Mouse (Mus musculus) hindbrain, embryonic 11.5 days (tissue): Measurements from ENCODE around the gene Retreg1. TPM values are rescaled to one million over a fixed set of nuclear protein-coding genes. Genes with fewer than 3 reads are reported as not detected.
"Not testable (repeated sequence)": the region's sequence is repeated elsewhere in the genome, so short reads cannot be mapped to it uniquely, and the experiment has no call there.

ENCODE experiments used
- ATAC-seq: fragments of 200-750 bp; cut with Nextera tagmentation; 2 replicates; pipeline ENCODE4 v1.8.0; 2017; ENCODE audit warnings: mild to moderate bottlenecking, moderate TSS enrichment, moderate library complexity; ENCODE audit not compliant: low FRiP score
- DNase-seq: peaks from one replicate; pipeline ENCODE4 v3.0.0-alpha.2; 2015; ENCODE audit warnings: low spot score
- H3K27ac ChIP-seq: fragments of 300-500 bp; sonication (generic); 2 replicates; pipeline ENCODE4 v1.5.1; 2014; ENCODE audit warnings: mild to moderate bottlenecking, low read depth, low read length
- H3K27me3 ChIP-seq: fragments of 300-500 bp; sonication (generic); 2 replicates; pipeline ENCODE4 v1.6.1; 2014; ENCODE audit warnings: mild to moderate bottlenecking, low read length, moderate library complexity, mixed read lengths; ENCODE audit not compliant: control insufficient read depth, insufficient read depth
- H3K36me3 ChIP-seq: fragments of 300-500 bp; sonication (generic); 2 replicates; pipeline ENCODE4 v1.6.1; 2014; ENCODE audit warnings: mild to moderate bottlenecking, low read length, moderate library complexity, mixed read lengths; ENCODE audit not compliant: control insufficient read depth, insufficient read depth
- H3K4me1 ChIP-seq: fragments of 300-500 bp; sonication (generic); replicated peaks from 2 replicates; pipeline ENCODE4 v1.6.1; 2014; ENCODE audit warnings: low read length, mixed read lengths; ENCODE audit not compliant: control insufficient read depth, insufficient read depth
- H3K4me2 ChIP-seq: fragments of 300-500 bp; sonication (generic); replicated peaks from 2 replicates; pipeline ENCODE4 v1.6.1; 2014; ENCODE audit warnings: mild to moderate bottlenecking, low read depth, low read length
- H3K4me3 ChIP-seq: fragments of 300-500 bp; sonication (generic); 2 replicates; pipeline ENCODE4 v1.5.1; 2014; ENCODE audit warnings: low read depth, low read length
- H3K9ac ChIP-seq: fragments of 300-500 bp; sonication (generic); 2 replicates; pipeline ENCODE4 v1.6.1; 2014; ENCODE audit warnings: low read depth, low read length
- H3K9me3 ChIP-seq: fragments of 300-500 bp; sonication (generic); 2 replicates; pipeline ENCODE4 v1.6.1; 2016; ENCODE audit warnings: low read length; ENCODE audit not compliant: control insufficient read depth
- WGBS: fragments of 180-500 bp; shearing (Covaris S2); extraction: QIAGEN DNeasy Blood & Tissue Kit; methylation state at CpG from one replicate; pipeline ENCODE4 v1.1.7; 2014; 5-methylcytosine and 5-hydroxymethylcytosine counted together
- polyA plus RNA-seq: library from polyadenylated mRNA; unstranded; fragments of >200 nt; fragmentation: Nextera tagmentation; extraction: Ambion mirVana; gene quantifications from 2 replicates; pipeline ENCODE4 v1.2.1, GENCODE M21; 2014

Retreg1 gene
- polyA plus RNA-seq, 1 experiment from 2014 or later: 4.6 TPM

GRCm38 (mm10) chr15:25984067-25984733 is 141.2 kb downstream of the Retreg1 start, which contains the start of gene Zfp622:
Zfp622 (plus strand) TSS chr15:25984366.
- peak within 1 kb of the TSS; percentile 99 for H3K4me3 ChIP-seq
- H3K9ac ChIP-seq: peak within 1 kb of the TSS; percentile 91
- peak within 1 kb of the TSS; percentile 86 for H3K4me2 ChIP-seq
- DNase-seq (peak; percentile 97), ATAC-seq (peak; percentile 97)
- WGBS: under 1% methylated on average over 51 of the region's 57 CpGs
- H3K27ac ChIP-seq: peak within 1 kb of the TSS; percentile 84
- H3K9me3 ChIP-seq: no peaks in the 10 kb centered on the region
- H3K36me3 ChIP-seq: no peaks in the 10 kb centered on the region
- peaks cover 3% of the 10 kb centered on the region for H3K4me1 ChIP-seq
- no peaks in the 10 kb centered on the region for H3K27me3 ChIP-seq

DNA sequence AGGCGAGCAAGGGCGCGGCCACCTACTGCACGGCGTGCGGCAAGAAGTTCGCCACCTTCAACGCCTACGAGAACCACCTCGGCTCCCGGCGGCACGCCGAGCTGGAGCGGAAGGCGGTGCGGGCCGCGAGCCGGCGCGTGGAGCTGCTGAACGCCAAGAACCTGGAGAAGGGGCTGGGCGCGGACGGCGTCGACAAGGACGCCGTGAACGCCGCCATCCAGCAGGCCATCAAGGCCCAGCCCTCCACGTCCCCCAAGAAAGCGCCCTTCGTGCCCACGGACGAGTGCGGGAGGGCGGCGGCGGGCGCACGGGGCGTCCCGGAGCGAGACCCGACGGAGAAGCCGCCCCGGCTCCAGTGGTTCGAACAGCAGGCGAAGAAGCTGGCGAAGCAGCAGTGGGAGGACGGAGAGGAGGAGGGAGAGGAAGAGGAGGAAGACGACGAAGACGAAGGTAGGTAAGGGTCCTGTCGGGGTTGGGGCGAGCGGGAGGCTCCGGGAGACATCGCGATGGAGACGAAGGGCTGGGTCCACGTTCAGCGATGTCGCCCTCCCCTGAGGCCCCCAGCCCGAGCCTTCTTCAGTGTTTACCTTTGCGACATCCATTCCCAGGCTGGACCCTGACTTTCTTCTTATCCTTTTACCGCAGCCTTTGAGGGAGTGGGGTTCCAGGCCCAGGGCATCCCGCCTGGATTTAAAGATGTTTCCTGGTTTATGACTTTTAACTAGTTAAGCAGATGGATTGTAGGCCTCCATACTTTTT is 141.9 kb downstream of the Retreg1 start:
- Histone ChIP-seq H3K9me3 (no peaks in the 10 kb centered on the region), H3K4me2 (peak overlapping the region; percentile 86), H3K27ac (peak overlapping the region; percentile 84), H3K27me3 (no peaks in the 10 kb centered on the region), H3K4me3 (peak overlapping the region; percentile 99), H3K36me3 (no peaks in the 10 kb centered on the region), H3K9ac (peak overlapping the region; percentile 91), H3K4me1 (peaks cover 3% of the 10 kb centered on the region)
- DNase-seq (peak; percentile 46), ATAC-seq (no peak)
- 1% methylated on average over 61 of the region's 71 CpGs for WGBS

DNA sequence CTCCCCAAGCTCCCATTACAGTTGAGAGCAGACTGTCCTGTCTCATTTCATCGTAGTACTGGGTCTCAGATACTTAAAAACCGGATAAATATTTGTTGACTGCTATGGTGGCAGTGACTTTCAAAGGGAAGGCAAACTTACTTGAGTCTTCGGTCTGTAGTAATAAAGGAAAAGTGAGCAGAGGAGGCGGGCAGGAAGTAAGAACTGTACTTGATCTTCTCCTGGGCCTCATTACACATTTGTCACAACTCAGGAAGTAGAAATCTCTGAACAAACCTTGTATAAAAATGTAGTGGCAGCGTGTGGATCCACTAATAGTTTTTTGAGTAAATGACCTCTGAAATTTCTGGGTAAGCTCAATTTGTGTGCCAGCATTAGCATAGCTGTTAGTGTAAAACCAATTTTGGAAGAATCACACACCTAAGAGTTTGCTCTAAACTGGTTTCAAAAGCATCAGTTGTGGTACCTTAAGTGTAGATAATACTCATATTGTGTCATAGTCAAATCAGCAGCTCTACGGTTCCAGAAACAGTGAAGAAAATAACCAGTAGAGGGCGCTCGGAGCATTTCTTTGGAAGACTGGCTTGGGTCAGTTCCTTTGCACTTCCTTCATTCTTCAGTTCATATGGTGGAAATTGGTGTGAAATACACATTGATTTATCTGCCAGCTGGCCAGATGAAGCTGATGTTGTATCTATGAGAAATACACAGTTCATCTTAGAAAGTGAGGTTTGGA is 150.2 kb downstream of the Retreg1 start:
- 0 out of 2 replicates have a peak, but pooled peaks have one; percentile 49 for ATAC-seq
- no peak overlapping the region for H3K4me3 ChIP-seq
- WGBS: 64% methylated on average over 8 of the region's 8 CpGs

DNA sequence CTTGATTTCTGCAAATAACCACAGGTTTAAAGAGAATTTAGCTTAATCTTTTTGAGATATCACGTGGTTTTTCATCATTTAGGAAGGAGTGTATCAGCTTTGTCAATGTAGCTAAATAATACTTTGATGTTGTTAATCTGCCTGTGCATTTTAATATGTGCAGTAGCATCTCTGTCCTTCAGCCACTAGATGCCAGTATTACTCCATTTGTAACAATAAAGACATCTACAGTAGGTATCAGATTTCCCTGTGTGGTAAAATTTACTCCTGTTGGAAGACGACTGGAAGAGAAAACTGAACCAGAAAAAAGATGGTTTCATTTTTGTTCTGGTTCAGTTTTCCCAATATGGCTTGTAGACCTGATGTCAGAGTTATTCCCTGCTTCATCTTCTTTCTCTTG is 152.5 kb downstream of the Retreg1 start:
- Histone ChIP-seq H3K9ac (no peak overlapping the region), H3K4me1 (no peaks in the 10 kb centered on the region), H3K36me3 (no peaks in the 10 kb centered on the region; the same call in 1 of the 2 replicates), H3K27me3 (no peaks in the 10 kb centered on the region), H3K27ac (no peak overlapping the region), H3K9me3 (no peaks in the 10 kb centered on the region), H3K4me2 (no peak overlapping the region), H3K4me3 (no peak overlapping the region)
- no peak; the same call in 1 of the 2 replicates for ATAC-seq
- DNase-seq: peak; percentile 50
- WGBS: 59% methylated on average over 2 of the region's 2 CpGs

More for the DNA sequence above, 150.2 kb downstream of the Retreg1 start:
- H3K4me2 ChIP-seq: no peak overlapping the region
- H3K4me1 ChIP-seq: no peaks in the 10 kb centered on the region
- peak; percentile 81 for DNase-seq
- no peaks in the 10 kb centered on the region for H3K27me3 ChIP-seq
- H3K9ac ChIP-seq: no peak overlapping the region
- H3K36me3 ChIP-seq: no peaks in the 10 kb centered on the region; the same call in 1 of the 2 replicates
- H3K27ac ChIP-seq: no peak overlapping the region
- H3K9me3 ChIP-seq: no peaks in the 10 kb centered on the region

DNA sequence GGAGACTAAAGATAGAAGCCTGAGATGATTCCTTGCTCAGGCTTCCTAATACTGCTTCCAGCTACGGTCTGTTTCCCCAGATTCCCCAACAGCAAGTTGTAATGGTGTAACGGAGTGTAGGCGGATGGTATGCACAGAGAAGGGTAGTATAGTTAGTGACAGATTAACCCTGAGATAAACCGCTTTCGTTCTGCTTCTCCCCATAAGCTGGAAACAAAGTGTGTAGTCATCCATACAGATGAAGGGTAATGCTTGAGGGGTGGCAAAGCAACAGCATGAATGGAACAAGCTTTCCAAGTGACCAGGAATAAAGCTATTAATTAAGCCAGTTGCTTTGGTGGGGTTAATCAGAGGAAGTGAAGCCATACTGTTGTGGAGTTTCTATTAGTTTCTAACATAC is 156.6 kb downstream of the Retreg1 start:
- H3K4me3 ChIP-seq, H3K4me1 ChIP-seq, H3K9me3 ChIP-seq, H3K4me2 ChIP-seq, ATAC-seq, H3K9ac ChIP-seq, DNase-seq, H3K27ac ChIP-seq, H3K27me3 ChIP-seq, H3K36me3 ChIP-seq: not testable (repeated sequence)
- WGBS: 43% methylated on average over 5 of the region's 5 CpGs

DNA sequence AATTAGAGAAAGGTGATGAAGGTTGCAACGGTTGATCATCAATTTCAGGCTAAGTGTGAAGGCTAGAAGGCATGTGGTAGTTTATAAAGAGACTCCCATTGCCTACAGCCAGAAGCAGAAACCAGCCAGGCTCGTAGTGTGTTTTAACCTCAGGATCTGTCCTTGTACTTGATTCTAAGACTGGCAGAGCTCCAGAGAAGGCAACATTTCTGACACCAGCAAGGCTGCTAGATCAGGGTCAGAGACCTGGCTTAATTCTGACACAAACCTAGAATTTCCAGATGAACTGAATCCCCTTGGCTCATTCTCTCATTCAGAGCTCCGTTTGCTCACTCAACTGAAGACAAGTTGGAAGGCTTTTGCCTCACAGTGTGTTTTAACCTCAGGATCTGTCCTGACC is 165.6 kb downstream of the Retreg1 start:
- Histone ChIP-seq H3K4me2 (no peak overlapping the region), H3K4me1 (no peaks in the 10 kb centered on the region), H3K4me3 (no peak overlapping the region), H3K27me3 (no peaks in the 10 kb centered on the region), H3K27ac (no peak overlapping the region), H3K9me3 (no peaks in the 10 kb centered on the region), H3K36me3 (no peaks in the 10 kb centered on the region), H3K9ac (no peak overlapping the region)
- WGBS: 84% methylated on average over 3 of the region's 3 CpGs
- ATAC-seq: no peak
- DNase-seq: no peak

DNA sequence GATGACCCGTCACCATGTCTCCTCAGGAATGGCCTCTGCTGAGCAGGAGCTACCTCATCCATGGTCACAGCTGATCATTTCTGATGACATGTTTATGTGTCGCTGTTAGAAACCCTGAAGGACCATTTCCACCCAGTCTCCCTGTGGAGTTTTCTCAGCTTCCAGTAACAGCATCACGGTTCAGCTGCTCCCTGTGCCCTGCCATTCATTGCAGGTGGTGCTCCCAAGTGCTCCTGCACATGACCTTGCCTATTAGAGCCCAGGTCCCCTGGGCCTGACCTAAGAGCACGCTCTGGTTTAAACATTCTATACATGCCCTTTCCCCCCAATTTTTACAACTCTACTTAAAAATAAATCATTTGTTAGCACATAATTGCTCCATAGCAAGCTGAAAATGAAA is 169.9 kb downstream of the Retreg1 start:
- no peak for DNase-seq

DNA sequence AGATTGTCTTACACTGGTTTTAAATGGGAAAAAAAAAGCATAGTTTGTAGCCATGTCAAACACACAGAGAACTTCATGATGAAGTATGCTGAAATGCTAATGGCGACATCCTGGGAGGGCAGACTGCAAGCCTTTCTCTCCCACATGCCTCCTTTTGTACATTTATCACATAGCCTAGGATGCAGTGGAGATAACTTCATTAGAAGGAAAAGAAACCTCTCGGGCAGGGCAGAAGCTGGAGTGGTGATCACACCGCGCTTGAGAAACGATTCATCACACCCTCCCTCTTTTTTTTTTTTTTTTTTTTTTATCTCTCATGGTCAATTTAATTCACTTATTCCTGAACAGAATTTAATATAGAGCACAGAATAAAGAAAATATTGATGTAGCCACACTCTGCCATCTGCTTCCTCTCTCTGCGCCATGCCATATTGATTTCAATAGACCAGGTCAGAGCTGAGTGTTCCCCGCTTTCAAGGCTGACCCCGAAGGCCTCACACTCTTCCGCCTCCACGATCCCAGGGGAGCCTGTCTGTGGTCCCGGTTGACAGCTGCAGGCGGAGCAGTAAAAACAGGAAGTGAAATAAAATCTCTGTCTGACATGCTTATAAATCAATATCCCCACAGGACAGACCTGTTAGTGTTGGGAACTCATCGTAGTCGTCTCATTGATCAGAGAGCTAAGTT is 173.1 kb downstream of the Retreg1 start:
- Histone ChIP-seq H3K9ac (no peak overlapping the region), H3K4me2 (no peak overlapping the region), H3K27ac (0 out of 2 replicates have a peak overlapping the region, but pooled peaks have one; percentile 13), H3K4me1 (no peaks in the 10 kb centered on the region), H3K9me3 (no peaks in the 10 kb centered on the region), H3K27me3 (no peaks in the 10 kb centered on the region), H3K36me3 (no peaks in the 10 kb centered on the region), H3K4me3 (no peak overlapping the region)
- WGBS: 33% methylated on average over 14 of the region's 14 CpGs
- ATAC-seq: peak; percentile 89
- DNase-seq: peak; percentile 72

More for the DNA sequence above, 169.9 kb downstream of the Retreg1 start:
- WGBS: 52% methylated on average over 4 of the region's 4 CpGs
- Histone ChIP-seq H3K36me3 (no peaks in the 10 kb centered on the region), H3K4me2 (no peak overlapping the region), H3K4me3 (no peak overlapping the region), H3K9me3 (no peaks in the 10 kb centered on the region), H3K4me1 (no peaks in the 10 kb centered on the region), H3K9ac (no peak overlapping the region), H3K27ac (no peak overlapping the region), H3K27me3 (no peaks in the 10 kb centered on the region)
- no peak for ATAC-seq
